Mouse (Mus musculus) C2C12 (cell line): ENCODE results near the gene Omp. TPM values are rescaled to one million over a fixed set of nuclear protein-coding genes. Genes with fewer than 3 reads are reported as not detected.

Experiments used
- H3K27me3 ChIP-seq: one replicate; pipeline ENCODE4 v1.6.1; 2011; ENCODE audit not compliant: control insufficient read depth, insufficient read depth, insufficient read length
- H3K36me3 ChIP-seq: one replicate; pipeline ENCODE4 v1.6.1; 2011; ENCODE audit not compliant: control insufficient read depth, insufficient read depth
- H3K4me3 ChIP-seq: one replicate; pipeline ENCODE4 v1.5.1; 2011; ENCODE audit warnings: mild to moderate bottlenecking, control low read depth; ENCODE audit not compliant: poor library complexity, insufficient read depth, severe bottlenecking
- H3K79me2 ChIP-seq: one replicate; pipeline ENCODE4 v1.6.1; 2011; ENCODE audit not compliant: control insufficient read depth, insufficient read depth
- H3K79me3 ChIP-seq: one replicate; pipeline ENCODE4 v1.6.1; 2011; ENCODE audit warnings: low read depth, control low read depth
- H3ac ChIP-seq: one replicate; pipeline ENCODE3; 2011; ENCODE audit warnings: low read depth; ENCODE audit not compliant: control insufficient read depth, insufficient read length
- CEBPB ChIP-seq: IDR thresholded peaks from one replicate; pipeline ENCODE4 v1.6.1; 2011; ENCODE audit warnings: low read depth, mild to moderate bottlenecking, control low read depth, moderate library complexity
- CTCF ChIP-seq: IDR thresholded peaks from one replicate; pipeline ENCODE4 v1.5.1; 2011; ENCODE audit not compliant: control insufficient read depth, insufficient read depth, insufficient read length
- FOSL1 ChIP-seq: IDR thresholded peaks from one replicate; pipeline ENCODE4 v1.8.0; 2011; ENCODE audit warnings: mild to moderate bottlenecking, low read length; ENCODE audit not compliant: poor library complexity, insufficient read depth, severe bottlenecking
- MAX ChIP-seq: IDR thresholded peaks from one replicate; pipeline ENCODE4 v1.6.1; 2011; ENCODE audit warnings: mild to moderate bottlenecking, control low read depth
- MYOD1 ChIP-seq: IDR thresholded peaks from one replicate; pipeline ENCODE4 v1.6.1; 2011; ENCODE audit warnings: low read depth; ENCODE audit not compliant: control insufficient read depth, insufficient read length
- MYOG ChIP-seq: IDR thresholded peaks from one replicate; pipeline ENCODE4 v1.6.1; 2011; ENCODE audit not compliant: control insufficient read depth, insufficient read length; ENCODE audit errors: extremely low read depth
- USF1 ChIP-seq: IDR thresholded peaks from one replicate; pipeline ENCODE4 v1.6.1; 2011; ENCODE audit warnings: low read depth, mild to moderate bottlenecking, control low read depth, moderate library complexity
- polyA plus RNA-seq: library from polyadenylated mRNA; unstranded; fragments of >200 nt; fragmentation: generic; extraction: Trizol; gene quantifications from one replicate; pipeline ENCODE4 v1.2.1, GENCODE M21; 2012; ENCODE audit warnings: missing spikeins

Gene Omp
- polyA plus RNA-seq, 1 experiment, result 0.40 TPM

DNA sequence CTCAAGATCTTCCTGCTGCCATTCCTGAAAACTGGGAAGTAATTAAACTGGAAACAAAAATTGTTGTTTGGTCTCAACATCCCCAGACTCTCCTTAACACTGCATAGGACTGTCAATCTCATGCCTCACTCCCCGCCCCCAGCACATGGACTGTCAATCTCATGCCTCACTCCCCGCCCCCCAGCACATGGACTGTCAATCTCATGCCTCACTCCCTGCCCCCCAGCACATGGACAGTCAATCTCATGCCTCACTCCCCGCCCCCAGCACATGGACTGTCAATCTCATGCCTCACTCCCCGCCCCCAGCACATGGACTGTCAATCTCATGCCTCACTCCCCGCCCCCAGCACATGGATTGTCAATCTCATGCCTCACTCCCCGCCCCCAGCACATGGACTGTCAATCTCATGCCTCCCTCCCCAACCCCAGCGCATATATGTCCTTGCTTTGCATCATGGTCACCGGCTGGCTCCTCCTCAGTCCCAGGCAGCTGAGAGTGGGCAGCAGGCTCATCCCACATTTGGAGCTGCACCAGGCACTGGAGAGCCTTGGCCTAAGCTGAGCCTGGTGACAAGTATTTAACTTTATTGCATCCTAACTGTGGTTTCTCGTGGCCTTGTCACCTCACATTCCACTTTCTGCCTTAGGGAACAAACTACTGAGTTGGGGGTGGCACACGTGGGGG lies 3.6 kb upstream of the Omp start:
- Histone ChIP-seq H3K79me3 (no peaks in the 10 kb centered on the region), H3K36me3 (no peaks in the 10 kb centered on the region), H3K4me3 (no peak overlapping the region), H3ac (no peak overlapping the region), H3K79me2 (no peaks in the 10 kb centered on the region), H3K27me3 (peaks cover 5% of the 10 kb centered on the region)
- no peak for TF ChIP-seq MYOG
- TF ChIP-seq MYOD1, result no peak
- TF ChIP-seq MAX, result no peak
- no peak for TF ChIP-seq USF1
- TF ChIP-seq CEBPB, result no peak

DNA sequence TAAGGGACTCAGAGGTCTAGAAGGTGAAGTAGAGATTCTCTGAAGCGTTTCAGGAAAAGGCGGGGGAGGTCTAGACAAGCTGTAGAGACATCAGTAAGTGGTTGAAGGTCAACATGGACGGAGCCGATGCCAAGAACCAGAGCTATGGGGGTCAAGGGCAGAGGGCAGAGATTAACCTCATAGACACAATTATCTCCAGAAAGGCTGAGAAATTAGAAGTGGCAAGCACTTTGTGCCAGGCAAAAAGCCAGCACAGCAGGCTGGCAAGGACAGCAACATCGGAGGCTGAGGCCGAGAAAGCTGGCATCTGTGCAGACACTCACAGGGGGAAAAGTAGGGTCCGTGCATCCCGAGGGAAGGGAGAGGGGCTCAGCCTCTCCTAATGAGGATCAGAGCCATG lies 2.5 kb upstream of the Omp start:
- Histone ChIP-seq H3K27me3 (peaks cover 11% of the 10 kb centered on the region), H3ac (no peak overlapping the region), H3K79me2 (no peaks in the 10 kb centered on the region), H3K4me3 (no peak overlapping the region), H3K79me3 (no peaks in the 10 kb centered on the region), H3K36me3 (no peaks in the 10 kb centered on the region)
- no peak for TF ChIP-seq CEBPB
- no peak for TF ChIP-seq MYOG
- no peak for TF ChIP-seq MYOD1
- TF ChIP-seq USF1, result no peak
- no peak for TF ChIP-seq FOSL1
- TF ChIP-seq MAX, result no peak
- TF ChIP-seq CTCF, result no peak

DNA sequence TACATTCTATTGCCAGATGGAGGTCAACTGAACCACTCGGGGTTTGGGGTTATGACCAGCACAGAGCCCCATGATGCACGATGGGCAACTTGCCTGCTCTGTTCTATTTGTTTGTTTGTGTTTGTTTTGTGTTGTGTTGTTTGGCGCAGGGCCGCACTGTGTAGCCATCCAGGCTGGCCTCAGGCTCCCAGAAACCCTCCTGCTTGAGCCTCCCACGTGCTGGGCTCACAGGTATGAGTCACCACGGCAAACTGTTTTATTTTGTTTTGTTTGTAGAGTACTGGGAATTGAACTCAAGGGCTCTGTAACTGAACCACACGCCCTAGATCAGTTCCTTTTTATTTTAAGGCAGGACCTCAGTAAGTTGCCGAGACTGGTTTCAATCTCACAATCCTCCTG lies 1.1 kb upstream of the Omp start:
- no peaks in the 10 kb centered on the region for H3K36me3 ChIP-seq
- no peak overlapping the region for H3ac ChIP-seq
- no peaks in the 10 kb centered on the region for H3K79me3 ChIP-seq
- H3K4me3 ChIP-seq, result no peak overlapping the region
- H3K79me2 ChIP-seq, result no peaks in the 10 kb centered on the region
- TF ChIP-seq USF1 (peak; percentile 63), FOSL1 (no peak), MYOG (no peak), MAX (peak; percentile 38), CEBPB (no peak), MYOD1 (no peak)
- peaks cover 14% of the 10 kb centered on the region for H3K27me3 ChIP-seq

DNA sequence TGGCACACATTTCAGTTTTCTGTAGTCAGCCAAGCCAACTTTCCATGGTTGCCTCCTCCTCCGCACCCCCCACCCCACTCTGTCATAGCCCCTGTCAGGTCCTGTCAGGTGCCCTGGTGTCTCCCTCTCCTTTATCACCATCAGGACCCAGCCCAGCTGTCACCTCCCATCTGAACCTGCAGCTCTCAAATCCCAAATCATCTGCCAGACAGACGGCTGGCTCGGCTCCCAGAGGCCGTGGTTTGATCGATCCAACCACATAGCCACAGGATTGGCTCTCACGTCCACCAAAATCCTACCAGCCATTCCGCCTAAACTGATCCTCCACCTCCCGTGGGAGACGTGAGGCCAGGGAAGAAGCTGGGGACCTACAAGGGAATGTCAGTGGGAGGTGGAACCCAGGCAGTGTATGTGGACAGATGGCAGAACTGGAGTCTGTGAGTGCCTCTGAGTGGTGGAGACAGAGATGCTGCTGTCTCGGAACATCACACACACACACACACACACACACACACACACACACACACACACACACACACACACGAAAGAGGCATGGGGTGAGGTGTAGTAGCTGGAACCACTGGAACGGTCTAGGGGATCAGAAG lies 642 bp upstream of the Omp start:
- no peaks in the 10 kb centered on the region for H3K79me2 ChIP-seq
- TF ChIP-seq MYOD1 (peak; percentile 75), CTCF (no peak), USF1 (no peak), MAX (no peak), CEBPB (no peak), MYOG (no peak)
- no peaks in the 10 kb centered on the region for H3K36me3 ChIP-seq
- no peak overlapping the region for H3K4me3 ChIP-seq
- H3K27me3 ChIP-seq, result peaks cover 14% of the 10 kb centered on the region
- no peak overlapping the region for H3ac ChIP-seq
- H3K79me3 ChIP-seq, result no peaks in the 10 kb centered on the region

DNA sequence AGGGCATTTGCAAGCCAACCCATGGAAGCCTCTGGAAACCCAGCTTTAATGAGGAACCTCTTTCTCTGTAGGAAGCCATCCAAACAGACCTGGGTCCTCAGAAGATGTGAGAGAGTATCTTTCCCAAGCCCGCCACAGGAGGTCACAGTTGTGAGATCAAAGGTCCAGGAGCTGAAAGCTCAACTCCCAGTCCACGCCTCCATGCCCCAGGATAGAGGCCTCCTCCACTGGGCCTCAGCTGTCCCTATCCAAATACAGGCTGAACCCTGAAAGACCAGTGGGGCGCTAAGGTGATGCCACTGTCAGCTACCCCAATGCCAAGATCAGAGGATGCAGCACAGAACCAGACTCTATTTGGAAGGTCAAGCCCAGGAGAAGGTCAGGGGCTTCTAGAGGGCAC lies 2.7 kb downstream of the Omp start:
- H3K4me3 ChIP-seq, result no peak overlapping the region
- H3K79me3 ChIP-seq, result no peaks in the 10 kb centered on the region
- no peaks in the 10 kb centered on the region for H3K36me3 ChIP-seq
- H3ac ChIP-seq, result no peak overlapping the region
- peaks cover 14% of the 10 kb centered on the region for H3K27me3 ChIP-seq
- TF ChIP-seq CEBPB, result no peak
- no peak for TF ChIP-seq CTCF
- TF ChIP-seq USF1, result no peak
- no peak for TF ChIP-seq MYOD1
- no peak for TF ChIP-seq MYOG
- no peak for TF ChIP-seq FOSL1
- TF ChIP-seq MAX, result no peak
- no peaks in the 10 kb centered on the region for H3K79me2 ChIP-seq

DNA sequence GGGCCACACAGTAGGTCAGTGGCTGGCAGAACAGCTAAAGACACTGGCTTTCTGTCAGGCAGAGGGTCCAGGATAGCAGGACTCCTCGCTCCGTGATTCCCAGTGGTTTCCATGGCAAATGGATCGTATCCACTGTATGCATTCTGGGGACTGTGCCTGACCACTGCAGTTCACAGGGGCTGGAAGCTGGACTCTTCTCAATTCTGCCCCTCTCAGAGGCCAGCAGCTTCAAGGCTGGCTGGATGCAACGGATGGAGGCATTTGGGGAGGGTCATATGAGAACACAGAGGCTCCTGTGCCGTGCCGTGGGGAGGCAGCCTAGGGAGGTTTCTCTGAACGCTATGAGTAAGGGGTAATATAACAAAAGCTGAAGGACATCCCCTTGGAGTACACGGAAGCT lies 3.1 kb downstream of the Omp start:
- Histone ChIP-seq H3K4me3 (no peak overlapping the region), H3K79me2 (no peaks in the 10 kb centered on the region), H3ac (no peak overlapping the region), H3K36me3 (no peaks in the 10 kb centered on the region), H3K79me3 (no peaks in the 10 kb centered on the region), H3K27me3 (peaks cover 14% of the 10 kb centered on the region)
- TF ChIP-seq MYOD1 (no peak), CEBPB (no peak), FOSL1 (no peak), MYOG (no peak), MAX (no peak), USF1 (no peak), CTCF (no peak)
